Mouse (Mus musculus): Measurements from ENCODE around the gene Acadvl. TPM values are rescaled to one million over a fixed set of nuclear protein-coding genes. Genes with fewer than 3 reads are reported as not detected.
A peak's percentile ranks its signal among the peaks of the same experiment; 100 is the strongest.

Gene Acadvl
- 90.0 and 95.5 TPM in 2 replicates for polyA plus RNA-seq (2014; fragmentation: Nextera tagmentation; extraction: Ambion mirVana)

- DNase-seq (ENCODE audit: low spot score) (peak; percentile 93), ATAC-seq (ENCODE audit: low read depth) (peak; percentile 87)
- peak within 1 kb of the TSS; percentile 79 for H3K9ac ChIP-seq (ENCODE audit: low read depth, low read length)
- H3K4me1 ChIP-seq (ENCODE audit: control insufficient read depth, insufficient read depth, low read length) = peaks cover 27% of the 10 kb centered on the region
- peaks cover 44% of the 10 kb centered on the region for H3K36me3 ChIP-seq (ENCODE audit: control insufficient read depth, insufficient read depth, low read length)
- H3K27ac ChIP-seq (replicated peaks; ENCODE audit: low read depth, low read length) = peak within 1 kb of the TSS; percentile 71
- H3K27me3 ChIP-seq (replicated peaks; ENCODE audit: control insufficient read depth, insufficient read depth, low read length) = no peaks in the 10 kb centered on the region
- peak within 1 kb of the TSS; percentile 75 for H3K4me2 ChIP-seq (ENCODE audit: low read depth, low read length)
- no peaks in the 10 kb centered on the region for H3K9me3 ChIP-seq (ENCODE audit: control insufficient read depth, low read length)
- H3K4me3 ChIP-seq (ENCODE audit: low read depth, low read length) = peak within 1 kb of the TSS; percentile 56
- under 1% methylated on average over 32 of the region's 35 CpGs for WGBS
These were observed at the start of gene Acadvl for GRCm38 (mm10) chr11:70014880-70015558. Acadvl (minus strand) TSS chr11:70015411.

GRCm38 (mm10) chr11:70063053-70063452 is 47.8 kb upstream of the Acadvl start:
- H3K36me3 ChIP-seq (ENCODE audit: control insufficient read depth, insufficient read depth, low read length) = no peaks in the 10 kb centered on the region
- no peak overlapping the region for H3K9ac ChIP-seq (ENCODE audit: low read depth, low read length)
- H3K27ac ChIP-seq (replicated peaks; ENCODE audit: low read depth, low read length) = no peak overlapping the region
- no peaks in the 10 kb centered on the region for H3K27me3 ChIP-seq (replicated peaks; ENCODE audit: control insufficient read depth, insufficient read depth, low read length)
- no peak overlapping the region for H3K4me3 ChIP-seq (ENCODE audit: low read depth, low read length)
- no peaks in the 10 kb centered on the region for H3K4me1 ChIP-seq (ENCODE audit: control insufficient read depth, insufficient read depth, low read length)
- no peak overlapping the region for H3K4me2 ChIP-seq (ENCODE audit: low read depth, low read length)
- ATAC-seq (ENCODE audit: low read depth) (no peak), DNase-seq (ENCODE audit: low spot score) (no peak)
- H3K9me3 ChIP-seq (ENCODE audit: control insufficient read depth, low read length) = no peaks in the 10 kb centered on the region
- 64% methylated on average over 3 of the region's 3 CpGs for WGBS

DNA sequence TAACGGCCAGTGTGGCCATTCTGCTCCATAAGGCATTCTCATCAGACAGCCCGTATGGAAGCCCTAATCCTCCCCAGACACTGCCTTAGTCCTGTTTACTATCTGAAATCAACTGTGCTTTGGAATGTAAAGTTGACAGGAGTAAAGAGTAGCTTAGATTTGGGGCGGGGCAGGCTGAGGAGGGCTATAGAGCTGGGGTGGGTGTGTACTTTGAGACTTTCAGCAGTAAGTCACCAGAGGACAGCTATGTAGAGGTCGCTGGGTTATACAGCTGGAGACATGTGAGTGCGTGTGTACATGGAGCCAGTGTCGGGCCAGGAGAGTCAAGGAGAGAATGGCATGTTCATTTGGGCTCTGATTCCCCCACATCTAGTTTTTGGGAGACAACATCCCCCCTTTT is 44.7 kb upstream of the Acadvl start:
- no peaks in the 10 kb centered on the region for H3K36me3 ChIP-seq (ENCODE audit: control insufficient read depth, insufficient read depth, low read length)
- no peak overlapping the region for H3K4me3 ChIP-seq (ENCODE audit: low read depth, low read length)
- H3K4me1 ChIP-seq (ENCODE audit: control insufficient read depth, insufficient read depth, low read length) = no peaks in the 10 kb centered on the region
- no peak for DNase-seq (ENCODE audit: low spot score)
- no peak for ATAC-seq (ENCODE audit: low read depth)
- no peak overlapping the region for H3K27ac ChIP-seq (replicated peaks; ENCODE audit: low read depth, low read length)
- no peak overlapping the region for H3K9ac ChIP-seq (ENCODE audit: low read depth, low read length)
- H3K4me2 ChIP-seq (ENCODE audit: low read depth, low read length) = no peak overlapping the region
- 65% methylated on average over 6 of the region's 6 CpGs for WGBS
- H3K27me3 ChIP-seq (replicated peaks; ENCODE audit: control insufficient read depth, insufficient read depth, low read length) = no peaks in the 10 kb centered on the region
- no peaks in the 10 kb centered on the region for H3K9me3 ChIP-seq (ENCODE audit: control insufficient read depth, low read length)

GRCm38 (mm10) chr11:70057805-70058204 is 42.6 kb upstream of the Acadvl start:
- no peaks in the 10 kb centered on the region for H3K27me3 ChIP-seq (replicated peaks; ENCODE audit: control insufficient read depth, insufficient read depth, low read length)
- no peaks in the 10 kb centered on the region for H3K36me3 ChIP-seq (ENCODE audit: control insufficient read depth, insufficient read depth, low read length)
- no peak overlapping the region for H3K9ac ChIP-seq (ENCODE audit: low read depth, low read length)
- no peaks in the 10 kb centered on the region for H3K4me1 ChIP-seq (ENCODE audit: control insufficient read depth, insufficient read depth, low read length)
- no peaks in the 10 kb centered on the region for H3K9me3 ChIP-seq (ENCODE audit: control insufficient read depth, low read length)
- DNase-seq (ENCODE audit: low spot score) (no peak), ATAC-seq (ENCODE audit: low read depth) (no peak)
- H3K27ac ChIP-seq (replicated peaks; ENCODE audit: low read depth, low read length) = no peak overlapping the region
- no peak overlapping the region for H3K4me3 ChIP-seq (ENCODE audit: low read depth, low read length)
- 81% methylated on average over 9 of the region's 9 CpGs for WGBS
- no peak overlapping the region for H3K4me2 ChIP-seq (ENCODE audit: low read depth, low read length)

GRCm38 (mm10) chr11:70055618-70056214 is 40.5 kb upstream of the Acadvl start:
- H3K27me3 ChIP-seq (replicated peaks; ENCODE audit: control insufficient read depth, insufficient read depth, low read length) = no peaks in the 10 kb centered on the region
- H3K4me2 ChIP-seq (ENCODE audit: low read depth, low read length) = peak overlapping the region; percentile 21
- ATAC-seq (ENCODE audit: low read depth) (peak; percentile 63), DNase-seq (ENCODE audit: low spot score) (peak; percentile 39)
- no peaks in the 10 kb centered on the region for H3K4me1 ChIP-seq (ENCODE audit: control insufficient read depth, insufficient read depth, low read length)
- H3K4me3 ChIP-seq (ENCODE audit: low read depth, low read length) = no peak overlapping the region
- H3K36me3 ChIP-seq (ENCODE audit: control insufficient read depth, insufficient read depth, low read length) = no peaks in the 10 kb centered on the region
- H3K27ac ChIP-seq (replicated peaks; ENCODE audit: low read depth, low read length) = no peak overlapping the region
- H3K9ac ChIP-seq (ENCODE audit: low read depth, low read length) = 0 out of 2 replicates have a peak overlapping the region, but pooled peaks have one; percentile 25
- H3K9me3 ChIP-seq (ENCODE audit: control insufficient read depth, low read length) = no peaks in the 10 kb centered on the region
- WGBS = 28% methylated on average over 16 of the region's 18 CpGs

GRCm38 (mm10) chr11:70053898-70054570 is 38.8 kb upstream of the Acadvl start, which contains the start of gene Asgr1:
Asgr1 (plus strand) TSS chr11:70054085.
- ATAC-seq (ENCODE audit: low read depth) (no peak), DNase-seq (ENCODE audit: low spot score) (no peak)
- no peak within 1 kb of the TSS for H3K4me3 ChIP-seq (ENCODE audit: low read depth, low read length)
- no peaks in the 10 kb centered on the region for H3K4me1 ChIP-seq (ENCODE audit: control insufficient read depth, insufficient read depth, low read length)
- 83% methylated on average over 10 of the region's 10 CpGs for WGBS
- no peaks in the 10 kb centered on the region for H3K9me3 ChIP-seq (ENCODE audit: control insufficient read depth, low read length)
- H3K27ac ChIP-seq (replicated peaks; ENCODE audit: low read depth, low read length) = no peak within 1 kb of the TSS
- no peak within 1 kb of the TSS for H3K9ac ChIP-seq (ENCODE audit: low read depth, low read length)
- H3K4me2 ChIP-seq (ENCODE audit: low read depth, low read length) = no peak within 1 kb of the TSS
- no peaks in the 10 kb centered on the region for H3K27me3 ChIP-seq (replicated peaks; ENCODE audit: control insufficient read depth, insufficient read depth, low read length)
- H3K36me3 ChIP-seq (ENCODE audit: control insufficient read depth, insufficient read depth, low read length) = no peaks in the 10 kb centered on the region

DNA sequence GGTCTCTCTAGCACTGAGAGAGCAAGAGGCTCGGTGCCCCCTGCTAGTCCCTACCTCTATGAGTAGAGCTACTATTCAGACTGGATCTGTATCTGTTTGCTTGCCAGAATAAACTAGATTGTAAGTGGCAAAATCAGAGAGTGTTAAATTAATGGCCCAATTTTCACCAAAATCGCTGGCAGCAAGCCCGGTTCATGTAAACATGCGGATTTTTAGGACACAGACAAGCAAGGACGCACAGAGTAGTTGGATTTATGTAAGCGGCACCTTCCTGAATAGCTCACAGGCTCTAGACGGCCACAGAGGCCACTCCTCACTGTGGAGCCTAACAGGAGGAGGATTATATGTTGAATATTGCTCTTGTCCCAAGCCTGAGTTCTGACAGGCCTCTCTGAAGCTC is 37.9 kb upstream of the Acadvl start:
- Histone ChIP-seq H3K4me1 (ENCODE audit: control insufficient read depth, insufficient read depth, low read length) (no peaks in the 10 kb centered on the region), H3K27ac (replicated peaks; ENCODE audit: low read depth, low read length) (no peak overlapping the region), H3K4me3 (ENCODE audit: low read depth, low read length) (no peak overlapping the region), H3K9me3 (ENCODE audit: control insufficient read depth, low read length) (no peaks in the 10 kb centered on the region), H3K36me3 (ENCODE audit: control insufficient read depth, insufficient read depth, low read length) (no peaks in the 10 kb centered on the region), H3K4me2 (ENCODE audit: low read depth, low read length) (no peak overlapping the region), H3K27me3 (replicated peaks; ENCODE audit: control insufficient read depth, insufficient read depth, low read length) (no peaks in the 10 kb centered on the region), H3K9ac (ENCODE audit: low read depth, low read length) (no peak overlapping the region)
- DNase-seq (ENCODE audit: low spot score) (no peak), ATAC-seq (ENCODE audit: low read depth) (no peak)
- WGBS = 63% methylated on average over 7 of the region's 7 CpGs

- 63% methylated on average over 10 of the region's 10 CpGs for WGBS
- Histone ChIP-seq H3K36me3 (ENCODE audit: control insufficient read depth, insufficient read depth, low read length) (peaks cover 9% of the 10 kb centered on the region), H3K9me3 (ENCODE audit: control insufficient read depth, low read length) (no peaks in the 10 kb centered on the region), H3K4me1 (ENCODE audit: control insufficient read depth, insufficient read depth, low read length) (no peaks in the 10 kb centered on the region), H3K27me3 (replicated peaks; ENCODE audit: control insufficient read depth, insufficient read depth, low read length) (no peaks in the 10 kb centered on the region), H3K4me3 (ENCODE audit: low read depth, low read length) (no peak overlapping the region), H3K4me2 (ENCODE audit: low read depth, low read length) (no peak overlapping the region), H3K9ac (ENCODE audit: low read depth, low read length) (no peak overlapping the region), H3K27ac (replicated peaks; ENCODE audit: low read depth, low read length) (no peak overlapping the region)
- ATAC-seq (ENCODE audit: low read depth) = no peak
- DNase-seq (ENCODE audit: low spot score) = no peak
These were observed 34.6 kb upstream of the Acadvl start for GRCm38 (mm10) chr11:70049816-70050215.
